Mouse (Mus musculus): ENCODE measurements at regions not wholly inside any gene's neighbourhood (a gene's known extent, or its start where the extent isn't known, plus 50 kb on each side); places are given as distances from the start of the nearest gene placed in this dataset.
"Not testable (repeated sequence)": the region's sequence is repeated elsewhere in the genome, so short reads cannot be mapped to it uniquely, and the experiment has no call there.

- no peak for DNase-seq (ENCODE audit: low spot score)
Observed at GRCm38 (mm10) chr2:63580489-63581139, 396.5 kb upstream of the Kcnh7 start.

GRCm38 (mm10) chr2:63575172-63575571, 391.1 kb upstream of the Kcnh7 start:
- no peak for DNase-seq (ENCODE audit: low spot score)

GRCm38 (mm10) chr2:63574008-63574703, 390.1 kb upstream of the Kcnh7 start:
- no peak for DNase-seq (ENCODE audit: low spot score)

GRCm38 (mm10) chr2:63573015-63573807, 389.1 kb upstream of the Kcnh7 start:
- no peak for DNase-seq (ENCODE audit: low spot score)

GRCm38 (mm10) chr2:63556858-63557419, 372.9 kb upstream of the Kcnh7 start:
- DNase-seq (ENCODE audit: low spot score) = no peak

- not testable (repeated sequence) for DNase-seq (ENCODE audit: low spot score)
Observed at GRCm38 (mm10) chr2:63541836-63542235, 357.7 kb upstream of the Kcnh7 start.

GRCm38 (mm10) chr2:63518534-63518933, 334.4 kb upstream of the Kcnh7 start:
- DNase-seq (ENCODE audit: low spot score) = no peak

- no peak for DNase-seq (ENCODE audit: low spot score)
Observed at GRCm38 (mm10) chr2:63513554-63514226, 329.6 kb upstream of the Kcnh7 start.

GRCm38 (mm10) chr2:63503939-63504338, 319.9 kb upstream of the Kcnh7 start:
- DNase-seq (ENCODE audit: low spot score) = peak; percentile 60

GRCm38 (mm10) chr2:63476411-63476810, 292.3 kb upstream of the Kcnh7 start:
- DNase-seq (ENCODE audit: low spot score) = no peak

- no peak for DNase-seq (ENCODE audit: low spot score)
Observed at GRCm38 (mm10) chr2:63475255-63475654, 291.2 kb upstream of the Kcnh7 start.

GRCm38 (mm10) chr2:63473699-63474098, 289.6 kb upstream of the Kcnh7 start:
- DNase-seq (ENCODE audit: low spot score) = peak; percentile 42

GRCm38 (mm10) chr2:63472248-63472647, 288.2 kb upstream of the Kcnh7 start:
- no peak for DNase-seq (ENCODE audit: low spot score)

GRCm38 (mm10) chr2:63459112-63459511, 275.0 kb upstream of the Kcnh7 start:
- DNase-seq (ENCODE audit: low spot score) = no peak

- no peak for DNase-seq (ENCODE audit: low spot score)
Observed at GRCm38 (mm10) chr2:63454263-63455011, 270.4 kb upstream of the Kcnh7 start.

- DNase-seq (ENCODE audit: low spot score) = no peak
Observed at GRCm38 (mm10) chr2:63452891-63453290, 268.8 kb upstream of the Kcnh7 start.

- DNase-seq (ENCODE audit: low spot score) = no peak
Observed at GRCm38 (mm10) chr2:63452164-63452563, 268.1 kb upstream of the Kcnh7 start.

GRCm38 (mm10) chr2:63434327-63434726, 250.2 kb upstream of the Kcnh7 start:
- no peak for DNase-seq (ENCODE audit: low spot score)

GRCm38 (mm10) chr2:63405405-63405804, 221.3 kb upstream of the Kcnh7 start:
- DNase-seq (ENCODE audit: low spot score) = no peak
